Mouse (Mus musculus) midbrain, embryonic 15.5 days (tissue): ENCODE data around the gene Rassf5. TPM values are rescaled to one million over a fixed set of nuclear protein-coding genes. Genes with fewer than 3 reads are reported as not detected.

Experiments used
- ATAC-seq: fragments of 200-750 bp; cut with Nextera tagmentation; replicated peaks from 2 replicates; pipeline ENCODE4 v1.8.0; 2017; ENCODE audit warnings: moderate TSS enrichment
- H3K27ac ChIP-seq: fragments of 300-500 bp; sonication (generic); 2 replicates; pipeline ENCODE4 v1.5.1; 2015; ENCODE audit warnings: mild to moderate bottlenecking, inconsistent platforms
- H3K27me3 ChIP-seq: fragments of 300-500 bp; sonication (generic); replicated peaks from 2 replicates; pipeline ENCODE4 v1.6.1; 2015; ENCODE audit warnings: inconsistent platforms
- H3K36me3 ChIP-seq: fragments of 300-500 bp; sonication (generic); replicated peaks from 2 replicates; pipeline ENCODE4 v1.6.1; 2015; ENCODE audit warnings: inconsistent platforms
- H3K4me1 ChIP-seq: fragments of 300-500 bp; sonication (generic); 2 replicates; pipeline ENCODE4 v1.6.1; 2015; ENCODE audit warnings: inconsistent platforms
- H3K4me2 ChIP-seq: fragments of 300-500 bp; sonication (generic); 2 replicates; pipeline ENCODE4 v1.6.1; 2015; ENCODE audit warnings: inconsistent platforms, mild to moderate bottlenecking, moderate library complexity
- H3K4me3 ChIP-seq: fragments of 300-500 bp; sonication (generic); 2 replicates; pipeline ENCODE4 v1.5.1; 2015; ENCODE audit warnings: mild to moderate bottlenecking, inconsistent platforms
- H3K9ac ChIP-seq: fragments of 300-500 bp; sonication (generic); 2 replicates; pipeline ENCODE4 v1.6.1; 2015; ENCODE audit warnings: mild to moderate bottlenecking, inconsistent platforms
- H3K9me3 ChIP-seq: fragments of 300-500 bp; sonication (generic); 2 replicates; pipeline ENCODE4 v1.6.1; 2016; ENCODE audit warnings: inconsistent platforms
- WGBS: fragments of 180-500 bp; shearing (Covaris S2); methylation state at CpG from one replicate; pipeline ENCODE4 v1.1.7; 2015; ENCODE audit warnings: mixed read lengths; 5-methylcytosine and 5-hydroxymethylcytosine counted together
- polyA plus RNA-seq: library from polyadenylated mRNA; unstranded; fragments of >200 nt; fragmentation: Nextera tagmentation; extraction: Ambion mirVana; gene quantifications from 2 replicates; pipeline ENCODE4 v1.2.1, GENCODE M21; 2015

Rassf5 gene
- polyA plus RNA-seq, 1 experiment from 2014 or later, result 3.6 TPM

DNA sequence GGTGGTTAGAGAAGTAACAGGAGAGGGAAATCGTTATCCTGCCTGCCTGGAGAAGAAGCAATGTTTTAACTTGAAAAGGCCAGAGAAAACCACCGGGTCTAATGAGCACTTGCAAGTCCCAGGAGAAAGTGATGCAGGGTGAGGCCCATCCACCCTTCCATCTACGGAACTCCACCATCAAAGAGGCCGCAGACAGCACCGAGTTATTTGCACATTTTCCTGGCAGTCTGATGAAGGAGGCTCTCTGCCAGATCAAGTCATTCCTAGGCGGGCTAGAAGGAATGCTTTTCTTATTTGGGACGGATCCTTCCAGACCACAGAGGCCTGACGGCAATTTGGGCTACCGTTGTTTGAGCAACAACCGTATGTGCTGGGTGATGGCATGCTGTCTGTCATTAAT, 44.5 kb downstream of the Rassf5 start:
- 69% methylated on average over 10 of the region's 10 CpGs for WGBS
- Histone ChIP-seq H3K27ac (no peak overlapping the region), H3K4me3 (no peak overlapping the region), H3K27me3 (no peaks in the 10 kb centered on the region), H3K36me3 (no peaks in the 10 kb centered on the region), H3K9me3 (no peaks in the 10 kb centered on the region), H3K4me1 (no peaks in the 10 kb centered on the region), H3K9ac (no peak overlapping the region), H3K4me2 (no peak overlapping the region)
- no peak for ATAC-seq

DNA sequence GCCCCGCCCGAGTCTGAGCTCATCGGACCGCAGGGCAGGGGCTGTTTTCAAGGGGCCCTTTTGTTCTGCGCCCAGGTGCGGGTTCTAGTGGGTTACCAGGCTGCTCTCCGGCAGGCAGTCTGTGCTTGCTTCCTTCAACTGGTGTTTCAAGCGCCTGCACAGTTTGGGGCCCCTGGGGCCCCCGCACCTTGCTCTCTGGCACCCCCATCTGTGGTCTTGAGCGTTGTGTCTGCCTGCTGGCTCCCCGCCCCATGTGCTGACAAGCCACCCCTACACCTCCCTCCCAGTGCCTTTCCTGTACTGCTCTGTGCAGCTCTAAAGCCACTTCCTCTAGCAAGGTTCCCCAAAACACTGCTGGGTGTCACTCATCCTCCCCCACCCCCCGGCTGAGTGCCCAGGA, 45.1 kb downstream of the Rassf5 start:
- Histone ChIP-seq H3K4me2 (no peak overlapping the region), H3K36me3 (no peaks in the 10 kb centered on the region), H3K27ac (no peak overlapping the region), H3K9me3 (no peaks in the 10 kb centered on the region), H3K9ac (no peak overlapping the region), H3K27me3 (no peaks in the 10 kb centered on the region), H3K4me3 (no peak overlapping the region), H3K4me1 (no peaks in the 10 kb centered on the region)
- WGBS, result 64% methylated on average over 12 of the region's 12 CpGs
- ATAC-seq, result no peak

DNA sequence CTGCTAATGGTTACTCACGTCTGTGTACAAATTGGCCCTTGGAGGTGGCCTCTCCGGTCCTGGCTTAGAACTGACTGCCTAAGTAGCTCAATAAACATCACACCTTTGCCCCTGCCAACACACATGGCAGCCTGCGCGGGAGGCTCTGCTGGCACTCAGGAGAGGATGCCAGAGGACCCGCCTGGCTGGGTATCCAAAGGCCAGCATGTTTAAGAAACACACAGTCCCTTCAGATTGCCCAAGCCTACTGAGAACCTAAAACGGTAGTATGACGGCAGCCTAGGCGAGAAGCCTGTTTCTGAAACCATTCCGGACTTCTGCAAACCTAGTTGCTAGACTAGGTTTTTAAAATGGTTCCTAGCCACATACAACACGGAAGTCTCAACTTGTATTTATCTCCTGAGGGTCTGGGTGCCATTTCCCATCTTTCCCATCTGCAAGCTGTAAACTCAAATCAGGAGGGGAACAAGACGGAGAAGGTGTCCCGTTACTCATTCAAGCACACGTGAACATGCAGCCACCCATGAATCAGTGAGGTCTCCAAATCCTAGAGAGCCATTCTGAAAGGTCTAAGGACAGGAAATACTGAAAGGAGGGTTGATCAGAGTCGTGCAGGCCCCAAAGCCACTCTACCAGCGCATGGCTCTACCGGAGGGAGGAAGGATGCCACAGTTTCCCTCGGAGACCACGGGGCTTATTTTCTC, 45.8 kb downstream of the Rassf5 start:
- H3K27me3 ChIP-seq, result no peaks in the 10 kb centered on the region
- ATAC-seq, result no peak
- no peaks in the 10 kb centered on the region for H3K9me3 ChIP-seq
- H3K4me3 ChIP-seq, result no peak overlapping the region
- no peak overlapping the region for H3K4me2 ChIP-seq
- no peak overlapping the region for H3K27ac ChIP-seq
- 87% methylated on average over 18 of the region's 18 CpGs for WGBS
- H3K9ac ChIP-seq, result no peak overlapping the region
- H3K4me1 ChIP-seq, result no peaks in the 10 kb centered on the region
- no peaks in the 10 kb centered on the region for H3K36me3 ChIP-seq

GRCm38 (mm10) chr1:131198417-131198960, 46.6 kb downstream of the Rassf5 start:
- WGBS, result 75% methylated on average over 9 of the region's 9 CpGs
- ATAC-seq, result no peak
- Histone ChIP-seq H3K9ac (no peak overlapping the region), H3K27ac (no peak overlapping the region), H3K4me2 (no peak overlapping the region), H3K27me3 (no peaks in the 10 kb centered on the region), H3K4me3 (no peak overlapping the region), H3K36me3 (no peaks in the 10 kb centered on the region), H3K9me3 (no peaks in the 10 kb centered on the region), H3K4me1 (no peaks in the 10 kb centered on the region)

DNA sequence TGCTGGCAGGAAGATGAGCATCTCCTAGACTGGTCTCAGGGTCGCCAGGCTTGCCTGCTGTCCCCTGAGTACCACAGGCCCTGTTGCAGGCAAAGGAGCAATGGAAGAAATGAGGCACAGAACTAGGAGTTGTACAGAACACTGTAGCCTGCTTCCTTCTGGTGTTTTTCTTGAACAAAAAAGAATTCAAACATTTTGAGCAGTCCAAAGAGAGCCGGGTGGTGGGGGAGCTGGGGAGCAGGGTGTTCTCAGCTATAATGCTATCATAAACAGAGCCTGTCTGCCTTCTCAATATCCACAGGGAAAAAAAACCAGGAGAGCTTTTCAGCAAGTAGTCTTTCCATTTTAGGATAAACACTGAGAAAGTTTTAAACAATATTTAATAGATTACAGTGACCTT, 49.0 kb downstream of the Rassf5 start:
- ATAC-seq, result no peak
- 71% methylated on average over 2 of the region's 2 CpGs for whole genome bisulfite sequencing
- Histone ChIP-seq H3K27ac (no peak overlapping the region), H3K9me3 (no peaks in the 10 kb centered on the region), H3K27me3 (no peaks in the 10 kb centered on the region), H3K9ac (no peak overlapping the region), H3K36me3 (no peaks in the 10 kb centered on the region), H3K4me3 (no peak overlapping the region), H3K4me1 (no peaks in the 10 kb centered on the region), H3K4me2 (no peak overlapping the region)

DNA sequence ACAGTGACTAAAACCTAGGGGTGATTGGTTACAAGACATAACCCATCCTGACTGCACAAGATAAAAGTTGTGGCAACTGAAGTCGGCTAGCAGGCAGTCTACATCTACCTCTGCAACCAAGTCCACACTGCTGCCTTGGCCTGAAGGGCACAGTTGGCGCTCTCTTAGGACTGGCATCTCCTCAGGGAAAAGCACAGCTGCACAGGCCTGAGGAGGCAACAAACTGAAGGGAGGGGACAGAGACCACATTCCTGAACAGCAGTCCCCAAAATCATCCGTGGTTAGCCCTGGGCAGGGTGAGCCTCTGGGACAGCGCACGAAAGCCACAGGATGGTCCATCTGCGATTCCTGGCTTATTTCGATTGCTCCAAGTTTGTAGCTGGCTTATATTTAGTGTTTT, 49.4 kb downstream of the Rassf5 start:
- Histone ChIP-seq H3K4me2 (no peak overlapping the region), H3K9ac (no peak overlapping the region), H3K4me1 (no peaks in the 10 kb centered on the region), H3K4me3 (no peak overlapping the region), H3K36me3 (no peaks in the 10 kb centered on the region), H3K27ac (no peak overlapping the region), H3K27me3 (no peaks in the 10 kb centered on the region), H3K9me3 (no peaks in the 10 kb centered on the region)
- WGBS, result 86% methylated on average over 7 of the region's 7 CpGs
- no peak for ATAC-seq

DNA sequence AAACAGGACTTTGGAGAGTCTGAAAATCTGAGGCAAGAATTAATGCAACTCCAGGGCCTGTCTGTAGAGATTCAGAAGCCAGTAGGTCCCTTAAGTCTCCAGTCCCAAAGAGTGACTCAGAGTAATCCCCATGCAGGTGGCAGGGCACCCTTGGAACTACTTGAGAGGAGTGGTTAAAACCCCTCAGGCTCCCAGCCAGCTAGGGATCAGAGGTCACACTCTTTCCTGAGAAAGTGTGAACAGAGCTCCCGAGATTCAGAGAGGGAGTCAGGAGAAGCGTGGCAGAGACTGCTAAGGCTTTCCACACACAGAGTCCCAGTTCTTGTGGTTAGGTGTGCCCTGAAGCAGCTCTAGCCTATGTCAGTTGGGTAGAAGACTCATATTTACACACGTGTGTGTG, 51.3 kb downstream of the Rassf5 start:
- Histone ChIP-seq H3K27ac (no peak overlapping the region), H3K4me1 (no peaks in the 10 kb centered on the region), H3K36me3 (no peaks in the 10 kb centered on the region), H3K9me3 (no peaks in the 10 kb centered on the region), H3K27me3 (no peaks in the 10 kb centered on the region), H3K9ac (no peak overlapping the region), H3K4me2 (no peak overlapping the region), H3K4me3 (no peak overlapping the region)
- WGBS, result 66% methylated on average over 3 of the region's 3 CpGs
- ATAC-seq, result no peak

DNA sequence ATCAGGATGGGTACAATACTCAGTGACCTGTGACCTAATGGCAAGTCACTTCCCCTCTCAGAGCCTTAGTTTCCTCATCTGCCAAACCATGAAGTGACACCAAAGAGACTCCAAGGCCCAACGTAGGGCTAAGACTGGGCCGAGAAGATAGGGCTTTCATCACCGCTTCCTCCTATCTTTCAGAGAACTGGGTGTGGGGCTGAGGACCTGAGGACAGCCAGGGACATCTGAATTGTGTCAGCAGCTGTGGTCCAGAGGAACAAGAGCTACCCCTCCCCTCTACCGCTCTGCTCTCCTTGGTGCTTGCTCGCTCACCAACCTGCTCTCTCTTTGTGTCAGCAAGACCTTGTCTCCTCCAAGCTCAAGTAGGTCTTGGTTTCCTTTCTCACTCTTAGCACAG, 56.4 kb downstream of the Rassf5 start:
- no peaks in the 10 kb centered on the region for H3K4me1 ChIP-seq
- H3K27ac ChIP-seq, result no peak overlapping the region
- no peak for ATAC-seq
- H3K9me3 ChIP-seq, result no peaks in the 10 kb centered on the region
- WGBS, result 92% methylated on average over 5 of the region's 5 CpGs
- no peak overlapping the region for H3K4me3 ChIP-seq
- no peaks in the 10 kb centered on the region for H3K36me3 ChIP-seq
- H3K4me2 ChIP-seq, result no peak overlapping the region
- H3K27me3 ChIP-seq, result no peaks in the 10 kb centered on the region
- no peak overlapping the region for H3K9ac ChIP-seq

DNA sequence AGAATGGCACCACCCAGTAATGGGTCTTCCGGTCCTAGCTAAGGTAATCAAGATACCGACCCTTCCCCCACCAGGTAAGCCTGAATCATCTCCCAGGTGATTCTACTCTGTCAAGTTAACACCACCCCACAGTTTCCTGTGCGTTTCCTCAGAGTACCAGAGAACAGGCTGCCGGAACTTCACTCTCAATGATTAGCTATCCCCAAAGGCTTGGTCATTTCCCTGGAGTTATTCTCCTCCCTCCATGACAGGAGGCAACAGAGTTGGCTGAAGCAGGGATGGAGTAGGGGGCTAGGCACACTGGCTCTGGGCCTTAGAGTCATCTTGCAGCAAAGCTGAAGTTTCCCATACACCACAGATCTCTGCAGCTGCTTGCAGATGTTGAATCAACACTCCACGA, 57.2 kb downstream of the Rassf5 start:
- Histone ChIP-seq H3K9ac (no peak overlapping the region), H3K4me1 (no peaks in the 10 kb centered on the region), H3K4me2 (no peak overlapping the region), H3K27me3 (no peaks in the 10 kb centered on the region), H3K36me3 (no peaks in the 10 kb centered on the region), H3K27ac (no peak overlapping the region), H3K4me3 (no peak overlapping the region), H3K9me3 (no peaks in the 10 kb centered on the region)
- 90% methylated on average over 5 of the region's 5 CpGs for WGBS
- ATAC-seq, result no peak

DNA sequence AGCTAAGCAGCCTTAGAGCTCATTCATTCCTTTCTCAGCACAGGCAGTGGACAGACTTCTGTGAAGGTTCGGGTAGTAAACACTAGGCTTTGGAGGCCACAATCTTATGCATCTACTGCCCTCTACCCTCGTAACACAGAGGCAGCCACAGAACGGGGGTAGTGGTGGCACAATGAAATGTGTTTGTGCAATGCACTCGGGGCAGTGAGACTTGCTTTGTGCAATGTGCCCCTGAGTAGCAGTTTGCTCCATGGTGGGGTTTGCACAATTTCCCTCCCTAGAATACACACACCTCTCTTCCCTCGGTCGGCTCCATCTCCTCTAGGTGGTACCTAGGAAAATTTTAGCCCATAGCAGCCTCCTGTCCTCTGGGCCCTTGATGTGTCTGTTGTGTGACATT, 58.1 kb downstream of the Rassf5 start:
- ATAC-seq, result no peak
- Histone ChIP-seq H3K9me3 (no peaks in the 10 kb centered on the region), H3K4me3 (no peak overlapping the region), H3K27ac (no peak overlapping the region), H3K4me2 (no peak overlapping the region), H3K27me3 (no peaks in the 10 kb centered on the region), H3K9ac (no peak overlapping the region), H3K4me1 (no peaks in the 10 kb centered on the region), H3K36me3 (no peaks in the 10 kb centered on the region)
- 82% methylated on average over 6 of the region's 6 CpGs for WGBS

DNA sequence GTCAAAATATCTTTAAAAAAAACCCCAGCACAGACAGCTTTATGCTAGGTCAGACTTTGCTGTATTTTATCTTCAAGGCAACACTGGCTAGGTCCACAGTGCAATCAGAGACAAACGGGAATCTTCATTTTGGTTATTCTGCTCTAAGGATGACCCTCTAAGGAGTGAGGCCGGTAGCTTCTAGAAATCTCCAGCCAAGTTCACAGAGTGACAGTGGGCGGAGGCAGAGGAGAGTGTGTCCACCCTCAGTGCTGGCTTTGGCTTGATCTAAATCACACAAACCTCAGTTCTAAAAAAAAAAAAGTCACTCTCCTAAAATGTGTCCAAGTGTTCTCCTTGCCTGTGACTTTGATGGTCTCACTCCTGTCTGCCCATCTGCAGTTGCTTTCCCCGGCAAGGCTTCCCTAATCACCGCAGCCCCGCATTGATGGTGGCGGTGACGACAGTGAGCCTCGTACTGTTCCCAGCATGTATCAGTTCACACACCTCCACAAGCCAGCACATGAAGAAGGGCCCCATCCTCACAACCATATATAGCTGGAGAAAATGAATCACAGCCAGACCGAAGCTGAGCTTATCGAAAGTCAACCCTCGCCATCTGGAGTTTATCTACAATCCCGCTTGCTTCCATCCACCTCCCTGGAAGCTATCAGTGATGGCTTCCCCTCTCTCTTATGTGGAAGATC, 59.1 kb downstream of the Rassf5 start:
- Histone ChIP-seq H3K9ac (no peak overlapping the region), H3K4me2 (no peak overlapping the region), H3K27ac (no peak overlapping the region), H3K36me3 (no peaks in the 10 kb centered on the region), H3K4me1 (no peaks in the 10 kb centered on the region), H3K9me3 (no peaks in the 10 kb centered on the region), H3K27me3 (no peaks in the 10 kb centered on the region), H3K4me3 (no peak overlapping the region)
- no peak for ATAC-seq
- WGBS, result 92% methylated on average over 13 of the region's 13 CpGs

DNA sequence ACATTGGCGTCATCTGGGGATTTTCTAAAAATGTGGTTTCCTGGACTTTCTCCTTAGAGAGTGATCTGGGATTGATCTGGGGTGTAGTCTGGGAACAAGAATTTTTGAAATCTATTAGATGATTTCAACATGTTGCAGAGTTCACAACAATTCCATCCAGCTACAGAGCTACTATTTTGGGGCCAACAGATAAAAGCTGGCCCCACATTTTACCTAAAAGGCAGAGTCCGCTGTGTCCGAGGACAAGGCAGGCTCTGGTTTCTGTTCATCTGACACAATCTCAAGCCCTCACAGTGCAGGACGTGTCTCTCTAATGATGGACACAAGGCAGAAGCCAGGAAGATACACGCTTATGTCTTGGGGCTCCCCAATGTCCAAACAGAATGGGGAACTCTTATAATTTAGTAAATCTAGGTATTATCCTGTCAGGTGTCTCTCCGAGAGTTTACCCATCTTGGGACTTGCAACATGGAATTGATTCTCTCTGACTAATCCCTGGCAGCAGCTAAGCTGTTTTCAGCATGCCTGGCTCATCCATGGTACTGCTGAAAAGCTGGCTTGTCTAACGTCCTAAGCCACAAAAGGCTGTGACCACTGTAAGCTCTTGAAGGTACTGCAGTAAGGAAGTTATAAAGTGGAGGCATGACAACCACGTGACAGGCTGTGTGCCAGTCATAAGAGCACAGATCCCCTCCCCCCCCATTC, 60.0 kb downstream of the Rassf5 start:
- Histone ChIP-seq H3K4me3 (no peak overlapping the region), H3K9ac (no peak overlapping the region), H3K4me1 (no peaks in the 10 kb centered on the region), H3K4me2 (no peak overlapping the region), H3K27me3 (no peaks in the 10 kb centered on the region), H3K36me3 (no peaks in the 10 kb centered on the region), H3K9me3 (no peaks in the 10 kb centered on the region), H3K27ac (no peak overlapping the region)
- ATAC-seq, result no peak
- 78% methylated on average over 8 of the region's 8 CpGs for WGBS
